Mouse (Mus musculus) adrenal gland, postnatal 4 days (tissue): ENCODE measurements at regions not wholly inside any gene's neighbourhood (a gene's known extent, or its start where the extent isn't known, plus 50 kb on each side); places are given as distances from the start of the nearest gene placed in this dataset.

Experiments used
- DNase-seq, 2 experiments: peaks; one replicate each; pipeline ENCODE4 v3.0.0; 2021 to 2022; ENCODE audit warnings: low spot score in 2 of 2, mixed read lengths in 2 of 2

DNA sequence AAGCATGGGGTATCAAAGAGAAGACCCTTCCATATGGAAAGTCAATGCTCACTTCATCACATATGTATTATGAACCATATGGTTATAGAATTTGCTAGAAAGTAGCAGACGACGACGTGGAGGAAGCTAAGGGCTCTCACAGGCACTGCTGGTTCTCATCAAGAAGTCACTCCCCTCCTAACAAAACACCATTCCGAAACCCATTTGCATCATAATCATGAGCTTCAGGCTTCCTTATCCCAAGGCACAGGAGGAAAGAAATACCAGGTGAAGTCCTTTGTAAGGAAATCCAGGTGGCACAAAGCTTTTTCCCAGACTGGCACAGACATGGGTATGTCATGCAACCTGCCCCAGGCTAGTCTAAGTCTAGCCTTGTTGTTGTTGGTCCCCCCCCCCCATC is 513.1 kb downstream of the Kctd12 start:
- no peak for DNase-seq

GRCm38 (mm10) chr14:102461001-102461400 is 521.4 kb downstream of the Kctd12 start:
- no peak for DNase-seq

GRCm38 (mm10) chr14:102439738-102440137 is 542.7 kb downstream of the Kctd12 start:
- no peak for DNase-seq

DNA sequence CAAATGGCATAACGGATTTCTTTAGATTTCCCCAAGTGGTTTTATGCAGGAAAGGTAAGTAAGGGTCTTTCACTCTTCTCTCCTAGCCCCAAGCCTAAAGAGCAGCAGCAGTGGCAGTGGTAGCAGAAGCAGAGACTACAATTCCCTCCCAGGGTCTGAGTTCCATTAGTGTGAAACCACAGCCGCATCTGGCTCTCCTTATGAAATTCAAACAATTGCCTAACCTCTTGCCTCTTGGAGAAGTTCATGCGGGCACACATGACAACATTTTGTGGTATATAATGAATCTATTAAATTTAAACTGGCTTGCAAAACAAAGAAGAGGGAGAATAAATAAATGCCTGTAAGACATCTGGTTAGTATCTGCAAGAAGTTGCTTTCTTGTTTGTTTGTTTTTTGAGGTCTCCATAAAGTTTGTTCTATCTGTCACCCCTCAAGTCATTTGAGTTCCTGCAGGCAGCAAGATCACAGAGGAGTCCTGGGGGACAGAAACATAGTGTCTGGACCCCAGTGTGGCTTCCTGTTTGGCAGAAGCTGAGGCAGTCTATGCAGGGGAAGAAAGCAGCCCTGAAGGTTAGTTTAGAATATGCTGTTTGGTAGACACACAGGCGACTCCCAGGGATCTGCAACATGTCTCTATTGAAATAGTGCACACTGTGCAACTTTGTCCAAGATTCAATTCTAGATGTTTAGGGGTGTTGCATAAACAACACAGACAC is 578.9 kb downstream of the Kctd12 start:
- DNase-seq = no peak

- no peak for DNase-seq
Measured at GRCm38 (mm10) chr14:102402061-102402689, 580.3 kb downstream of the Kctd12 start.

GRCm38 (mm10) chr14:102396036-102396734 is 586.3 kb downstream of the Kctd12 start:
- no peak for DNase-seq

- no peak for DNase-seq
Measured at GRCm38 (mm10) chr14:102392351-102392750, 590.1 kb downstream of the Kctd12 start.

DNA sequence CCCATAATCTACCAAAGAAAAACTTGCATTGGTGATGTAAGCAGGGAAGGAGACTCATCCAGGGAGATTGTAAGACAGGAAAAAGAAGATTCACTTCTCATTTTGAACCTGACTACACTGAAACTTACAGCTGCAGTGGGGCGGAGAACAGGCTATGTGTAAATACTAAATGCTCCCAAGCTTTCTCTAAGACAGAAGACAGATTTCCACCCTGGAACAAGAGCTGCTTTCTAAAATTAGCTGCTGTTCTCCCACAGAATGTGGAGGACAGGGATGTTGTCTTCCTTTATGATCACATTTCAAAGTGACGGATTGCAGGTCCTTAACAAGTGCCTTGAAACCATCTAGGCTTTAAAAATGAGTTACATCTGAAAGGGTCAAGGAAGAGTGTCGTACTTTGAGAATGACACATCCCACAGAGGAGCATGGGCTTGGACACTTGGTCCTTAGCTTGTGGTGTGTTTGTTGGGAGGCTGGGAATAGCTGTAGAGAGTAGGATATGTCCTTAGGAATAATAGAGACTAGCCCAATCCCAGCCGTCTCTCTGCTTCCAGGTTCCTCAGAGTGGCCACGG is 609.4 kb downstream of the Kctd12 start:
- DNase-seq = no peak

GRCm38 (mm10) chr14:102361589-102361988 is 620.8 kb downstream of the Kctd12 start:
- no peak for DNase-seq

- DNase-seq = no peak
Measured at GRCm38 (mm10) chr14:102329409-102329808, 599.7 kb downstream of the Lmo7 start.

DNA sequence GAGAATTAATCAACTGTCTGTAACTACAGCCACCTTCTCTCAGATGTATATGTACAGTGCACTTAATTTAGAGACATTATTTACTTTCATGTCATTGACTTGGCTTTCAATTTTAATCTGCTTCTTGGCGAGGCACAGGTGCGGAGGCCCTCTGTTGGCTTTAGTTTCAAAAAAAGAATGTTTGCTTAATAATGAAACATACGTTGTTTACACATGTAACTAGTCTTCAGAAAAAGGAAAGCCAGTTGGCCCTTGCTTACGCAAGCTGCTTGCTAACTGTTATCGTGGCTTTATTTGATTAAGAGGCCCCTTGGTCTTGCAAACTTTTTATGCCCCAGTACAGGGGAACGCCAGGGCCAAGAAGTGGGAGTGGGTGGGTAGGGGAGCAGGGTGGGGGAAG is 576.6 kb downstream of the Lmo7 start:
- DNase-seq = no peak

GRCm38 (mm10) chr14:102302826-102303225 is 573.1 kb downstream of the Lmo7 start:
- no peak for DNase-seq

DNA sequence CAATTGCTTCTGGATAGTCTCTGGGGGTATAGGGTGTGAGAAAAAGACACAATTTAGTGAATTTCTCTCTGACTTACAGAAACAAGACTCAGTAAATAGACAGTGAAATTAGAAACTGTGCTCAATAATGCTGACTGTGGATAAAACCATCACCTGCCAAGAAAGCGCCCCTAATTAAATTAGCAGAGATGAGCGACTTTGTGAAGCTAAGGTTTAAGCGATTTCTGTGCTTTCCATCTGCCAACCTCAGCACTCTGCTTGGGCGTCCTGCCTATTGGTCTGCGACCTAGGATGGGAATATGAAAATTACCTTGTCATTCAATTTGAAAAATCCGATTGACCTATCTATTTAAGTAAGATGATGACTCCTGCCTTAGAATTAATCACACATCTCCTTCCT is 570.5 kb downstream of the Lmo7 start:
- no peak for DNase-seq

- DNase-seq = no peak
Measured at GRCm38 (mm10) chr14:102291361-102291760, 561.6 kb downstream of the Lmo7 start.

- DNase-seq = no peak
Measured at GRCm38 (mm10) chr14:102250076-102250475, 520.3 kb downstream of the Lmo7 start.

- DNase-seq = no peak
Measured at GRCm38 (mm10) chr14:102248581-102248980, 518.8 kb downstream of the Lmo7 start.

- DNase-seq = no peak
Measured at GRCm38 (mm10) chr14:102248023-102248422, 518.3 kb downstream of the Lmo7 start.

GRCm38 (mm10) chr14:102243806-102244536 is 514.2 kb downstream of the Lmo7 start:
- no peak for DNase-seq

DNA sequence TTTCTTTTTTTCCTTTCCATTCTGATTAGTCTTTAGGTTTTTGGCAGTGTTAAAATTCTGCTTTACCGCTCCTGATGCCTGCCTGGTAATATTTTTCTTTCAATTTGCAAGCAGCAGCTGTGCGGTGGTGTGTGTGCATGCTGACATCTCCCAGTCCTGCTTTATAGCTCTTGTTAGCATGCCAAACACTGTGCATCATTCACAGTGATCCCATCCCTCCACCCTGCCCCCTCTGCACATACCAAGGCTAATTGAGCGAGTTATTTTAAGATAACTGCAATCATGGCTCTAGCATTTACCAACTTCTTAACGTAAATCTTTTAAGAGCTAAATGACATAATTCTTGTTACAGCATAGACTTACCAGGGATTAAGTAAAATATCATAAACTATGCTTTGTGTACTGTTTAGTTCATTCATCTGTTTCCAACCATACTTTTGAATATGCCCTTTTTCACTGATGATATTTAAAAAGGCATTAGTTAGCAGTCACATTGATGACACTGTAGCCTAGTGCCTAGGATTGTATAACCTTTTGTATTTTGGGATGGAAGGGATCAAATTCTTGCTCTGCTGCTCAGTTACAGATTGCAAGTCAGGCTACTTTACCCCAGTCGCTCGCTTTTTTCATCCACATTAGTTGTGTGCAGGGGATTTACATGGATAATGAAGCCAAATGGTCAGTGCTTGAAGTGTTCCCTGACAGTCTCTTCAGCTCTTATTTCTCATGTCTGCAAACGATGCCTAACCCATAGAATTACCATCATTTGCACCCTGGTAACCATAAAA is 487.0 kb downstream of the Lmo7 start:
- DNase-seq = no peak

GRCm38 (mm10) chr14:102215267-102215964 is 485.7 kb downstream of the Lmo7 start:
- DNase-seq = no peak
